Mouse (Mus musculus) midbrain, embryonic 14.5 days (tissue): ENCODE data around the gene Polr2m. TPM values are rescaled to one million over a fixed set of nuclear protein-coding genes. Genes with fewer than 3 reads are reported as not detected.

Experiments
- ATAC-seq: fragments of 200-750 bp; cut with Nextera tagmentation; 2 replicates; pipeline ENCODE4 v1.8.0; 2017; ENCODE audit warnings: moderate number of reproducible peaks, moderate library complexity; ENCODE audit not compliant: low FRiP score, low TSS enrichment
- DNase-seq: peaks from one replicate; pipeline ENCODE4 v3.0.0-alpha.2; 2015
- H3K27ac ChIP-seq: fragments of 300-500 bp; sonication (generic); replicated peaks from 2 replicates; pipeline ENCODE4 v1.5.1; 2014; ENCODE audit warnings: mild to moderate bottlenecking, low read depth, low read length, moderate library complexity
- H3K27me3 ChIP-seq: fragments of 300-500 bp; sonication (generic); 2 replicates; pipeline ENCODE4 v1.6.1; 2014; ENCODE audit warnings: low read length, control low read depth, mixed read lengths; ENCODE audit not compliant: control insufficient read depth, insufficient read depth
- H3K36me3 ChIP-seq: fragments of 300-500 bp; sonication (generic); 2 replicates; pipeline ENCODE4 v1.6.1; 2014; ENCODE audit warnings: low read length, control low read depth; ENCODE audit not compliant: control insufficient read depth, insufficient read depth
- H3K4me1 ChIP-seq: fragments of 300-500 bp; sonication (generic); 2 replicates; pipeline ENCODE4 v1.6.1; 2014; ENCODE audit warnings: mild to moderate bottlenecking, antibody characterized with exemption, low read length, control low read depth; ENCODE audit not compliant: control insufficient read depth, insufficient read depth
- H3K4me2 ChIP-seq: fragments of 300-500 bp; sonication (generic); 2 replicates; pipeline ENCODE4 v1.6.1; 2014; ENCODE audit warnings: mild to moderate bottlenecking, low read length, moderate library complexity
- H3K4me3 ChIP-seq: fragments of 300-500 bp; sonication (generic); replicated peaks from 2 replicates; pipeline ENCODE4 v1.5.1; 2014; ENCODE audit warnings: low read depth, low read length
- H3K9ac ChIP-seq: fragments of 300-500 bp; sonication (generic); replicated peaks from 2 replicates; pipeline ENCODE4 v1.6.1; 2014; ENCODE audit warnings: mild to moderate bottlenecking, low read length, moderate library complexity
- H3K9me3 ChIP-seq: fragments of 300-500 bp; sonication (generic); 2 replicates; pipeline ENCODE4 v1.6.1; 2016; ENCODE audit warnings: low read length, control low read depth, mixed read lengths; ENCODE audit not compliant: control insufficient read depth
- WGBS: fragments of 180-500 bp; shearing (Covaris S2); extraction: QIAGEN DNeasy Blood & Tissue Kit; methylation state at CpG from one replicate; pipeline ENCODE4 v1.1.7; 2014; 5-methylcytosine and 5-hydroxymethylcytosine counted together
- polyA plus RNA-seq: library from polyadenylated mRNA; unstranded; fragments of >200 nt; fragmentation: Nextera tagmentation; extraction: Ambion mirVana; gene quantifications from 2 replicates; pipeline ENCODE4 v1.2.1, GENCODE M21; 2014

Gene Polr2m
- 225 and 305 TPM in 2 replicates for polyA plus RNA-seq

DNA sequence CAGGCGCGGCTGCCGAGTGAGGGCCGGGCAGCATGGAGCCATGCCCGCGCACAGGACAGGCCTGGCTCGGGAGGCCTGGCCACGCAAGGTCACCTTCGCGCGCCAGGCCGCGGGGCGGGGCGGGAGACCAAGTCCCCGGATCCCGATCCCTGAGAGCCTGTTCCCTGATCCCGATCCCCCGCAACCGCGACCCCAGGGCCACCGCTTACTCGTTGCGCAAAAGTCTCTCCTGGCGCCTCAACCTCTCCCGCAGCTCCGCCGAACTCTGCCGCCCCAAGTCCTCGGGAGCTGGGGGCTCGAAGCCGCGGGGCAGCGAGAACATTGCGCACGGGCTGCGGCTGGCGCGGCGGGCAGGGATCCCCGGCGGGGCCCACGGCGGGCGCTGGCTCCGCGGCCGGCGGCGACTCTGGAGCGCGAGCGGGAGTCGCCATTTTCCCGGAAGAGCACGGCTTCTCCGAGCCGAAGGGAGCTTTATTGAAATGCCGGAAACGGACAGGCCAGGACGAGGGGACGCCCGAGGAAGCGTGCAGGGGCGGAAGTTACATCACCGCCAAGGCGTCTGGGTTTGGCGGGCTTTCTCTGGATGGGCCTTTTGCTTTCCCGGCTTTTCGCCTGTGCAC is at the start of gene Polr2m:
Gene Polr2m (minus strand): TSS at position 461 of the 620 bp plus-strand sequence.
- H3K27ac ChIP-seq: peak within 1 kb of the TSS; percentile 89
- peaks cover 30% of the 10 kb centered on the region for H3K36me3 ChIP-seq
- no peaks in the 10 kb centered on the region for H3K9me3 ChIP-seq
- H3K4me2 ChIP-seq: peak within 1 kb of the TSS; percentile 78
- H3K4me1 ChIP-seq: peaks cover 11% of the 10 kb centered on the region
- under 1% methylated on average over 70 of the region's 70 CpGs for WGBS
- DNase-seq (peak; percentile 98), ATAC-seq (peak; percentile 97)
- H3K4me3 ChIP-seq: peak within 1 kb of the TSS; percentile 99
- H3K27me3 ChIP-seq: no peaks in the 10 kb centered on the region
- peak within 1 kb of the TSS; percentile 99 for H3K9ac ChIP-seq

DNA sequence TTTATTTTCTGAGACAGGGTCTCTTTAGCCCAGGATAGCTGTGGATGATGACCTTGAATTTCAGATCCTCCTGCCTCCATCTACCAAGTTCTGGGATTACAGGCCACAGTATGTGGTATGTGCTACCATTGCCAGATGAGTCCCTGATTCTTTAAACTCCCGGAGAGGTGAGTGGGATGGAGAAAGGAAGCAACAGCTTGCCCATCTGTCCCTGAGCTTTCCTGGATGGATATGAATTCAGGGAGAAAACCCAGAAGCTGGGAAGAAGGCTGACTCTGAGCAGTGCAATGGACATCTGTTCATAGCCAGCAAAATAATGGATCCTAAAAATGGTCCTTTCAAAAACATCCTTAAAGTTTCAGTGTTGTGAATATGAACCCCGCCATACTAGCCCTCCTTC is 49.3 kb upstream of the Polr2m start:
- Histone ChIP-seq H3K27ac (no peak overlapping the region), H3K9ac (no peak overlapping the region), H3K27me3 (no peaks in the 10 kb centered on the region), H3K4me2 (no peak overlapping the region), H3K9me3 (no peaks in the 10 kb centered on the region), H3K4me3 (no peak overlapping the region), H3K4me1 (no peaks in the 10 kb centered on the region), H3K36me3 (no peaks in the 10 kb centered on the region)
- ATAC-seq: no peak
- WGBS: 82% methylated on average over 2 of the region's 2 CpGs
- no peak for DNase-seq

DNA sequence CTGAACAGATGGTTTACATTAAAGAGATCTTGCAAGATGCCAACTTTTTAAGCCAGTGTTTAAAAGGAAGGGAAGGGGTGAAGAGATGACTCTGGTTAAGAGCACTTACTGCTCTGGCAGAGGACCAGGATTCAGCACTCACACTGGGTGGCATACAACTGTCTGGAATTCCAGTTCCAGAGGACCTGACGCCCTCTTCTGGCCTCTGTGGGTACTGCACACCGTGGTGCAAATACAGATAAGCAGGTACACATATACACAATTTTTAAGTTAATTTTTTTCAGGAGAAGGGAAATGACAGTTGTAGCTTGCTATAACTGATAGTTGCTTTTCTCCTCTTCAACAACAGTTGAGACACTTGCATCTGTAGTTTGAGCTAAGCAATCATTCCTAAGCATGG is 44.2 kb upstream of the Polr2m start:
- Histone ChIP-seq H3K4me3 (no peak overlapping the region), H3K27me3 (no peaks in the 10 kb centered on the region), H3K4me2 (no peak overlapping the region), H3K9me3 (no peaks in the 10 kb centered on the region), H3K4me1 (no peaks in the 10 kb centered on the region), H3K36me3 (no peaks in the 10 kb centered on the region), H3K27ac (no peak overlapping the region), H3K9ac (no peak overlapping the region)
- 67% methylated on average over 2 of the region's 2 CpGs for WGBS
- no peak for DNase-seq
- ATAC-seq: no peak

DNA sequence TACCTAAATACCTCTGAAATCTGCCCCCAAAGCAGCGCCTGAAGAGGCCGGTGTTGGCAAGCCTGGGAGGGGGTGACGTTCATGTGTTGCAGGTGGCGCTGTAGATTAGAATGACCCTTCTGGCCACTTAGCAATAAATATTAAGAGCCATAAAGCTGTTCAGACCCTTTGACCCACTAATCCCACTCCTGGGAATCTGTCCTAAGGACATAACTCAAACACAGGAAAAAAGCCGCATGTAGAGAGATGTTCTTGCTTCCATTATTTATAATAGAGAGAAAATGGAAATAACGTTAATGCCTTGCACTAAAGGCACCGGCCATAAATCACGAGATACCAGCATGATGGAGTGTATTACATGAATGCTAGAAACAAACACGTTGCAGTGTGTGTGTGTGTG is 41.7 kb upstream of the Polr2m start:
- H3K9ac ChIP-seq: no peak overlapping the region
- no peak overlapping the region for H3K27ac ChIP-seq
- no peaks in the 10 kb centered on the region for H3K27me3 ChIP-seq
- DNase-seq: peak; percentile 4
- ATAC-seq: no peak
- H3K36me3 ChIP-seq: no peaks in the 10 kb centered on the region
- H3K4me2 ChIP-seq: no peak overlapping the region
- WGBS: 71% methylated on average over 9 of the region's 9 CpGs
- no peaks in the 10 kb centered on the region for H3K4me1 ChIP-seq
- H3K4me3 ChIP-seq: no peak overlapping the region
- H3K9me3 ChIP-seq: no peaks in the 10 kb centered on the region

DNA sequence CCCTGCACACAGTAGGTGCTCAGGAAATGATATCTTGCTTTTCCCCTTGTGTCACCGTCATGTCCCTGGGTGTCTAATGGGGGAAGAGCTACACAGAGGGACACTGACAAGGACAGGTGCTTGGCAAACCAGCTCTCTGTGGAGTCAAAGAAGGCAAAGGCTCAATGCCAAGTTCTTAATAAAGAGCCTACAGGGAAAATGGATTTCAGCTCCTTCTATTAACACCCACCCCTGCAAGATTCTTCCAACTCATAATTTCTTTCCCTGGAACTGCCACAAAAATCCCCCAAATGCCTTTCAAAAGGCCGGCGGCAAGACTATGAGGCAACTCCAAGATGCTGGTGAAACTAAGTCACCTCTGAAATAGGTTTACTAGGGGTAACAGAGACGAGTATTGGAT is 38.2 kb upstream of the Polr2m start:
- DNase-seq (no peak), ATAC-seq (no peak)
- H3K36me3 ChIP-seq: no peaks in the 10 kb centered on the region
- no peak overlapping the region for H3K4me2 ChIP-seq
- H3K4me1 ChIP-seq: no peaks in the 10 kb centered on the region
- H3K9ac ChIP-seq: no peak overlapping the region
- no peaks in the 10 kb centered on the region for H3K27me3 ChIP-seq
- H3K4me3 ChIP-seq: no peak overlapping the region
- WGBS: 91% methylated on average over 4 of the region's 4 CpGs
- H3K9me3 ChIP-seq: no peaks in the 10 kb centered on the region
- H3K27ac ChIP-seq: no peak overlapping the region

DNA sequence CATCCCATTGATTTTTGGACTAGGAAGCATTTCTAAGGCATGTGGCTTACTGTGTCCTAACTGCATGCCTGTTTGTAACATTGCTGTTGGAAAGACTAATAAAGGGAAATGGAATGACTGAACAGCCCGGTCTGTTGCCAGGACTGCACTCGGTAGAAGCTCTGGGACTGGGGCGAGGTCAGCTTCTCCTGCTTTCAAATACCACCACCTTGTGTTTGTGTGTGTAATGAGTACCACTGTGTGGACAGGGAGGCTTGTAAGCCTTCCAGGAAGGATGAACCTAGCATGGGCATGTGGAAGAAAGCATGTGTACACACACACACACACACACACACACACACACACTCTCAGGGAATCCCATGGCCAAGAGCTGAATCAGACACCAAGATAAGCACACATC is 34.1 kb upstream of the Polr2m start:
- H3K9ac ChIP-seq: no peak overlapping the region
- DNase-seq (no peak), ATAC-seq (no peak)
- WGBS: 74% methylated on average over 3 of the region's 3 CpGs
- H3K27ac ChIP-seq: no peak overlapping the region
- no peak overlapping the region for H3K4me3 ChIP-seq
- H3K36me3 ChIP-seq: no peaks in the 10 kb centered on the region
- no peaks in the 10 kb centered on the region for H3K4me1 ChIP-seq
- H3K4me2 ChIP-seq: no peak overlapping the region
- H3K9me3 ChIP-seq: no peaks in the 10 kb centered on the region
- no peaks in the 10 kb centered on the region for H3K27me3 ChIP-seq

DNA sequence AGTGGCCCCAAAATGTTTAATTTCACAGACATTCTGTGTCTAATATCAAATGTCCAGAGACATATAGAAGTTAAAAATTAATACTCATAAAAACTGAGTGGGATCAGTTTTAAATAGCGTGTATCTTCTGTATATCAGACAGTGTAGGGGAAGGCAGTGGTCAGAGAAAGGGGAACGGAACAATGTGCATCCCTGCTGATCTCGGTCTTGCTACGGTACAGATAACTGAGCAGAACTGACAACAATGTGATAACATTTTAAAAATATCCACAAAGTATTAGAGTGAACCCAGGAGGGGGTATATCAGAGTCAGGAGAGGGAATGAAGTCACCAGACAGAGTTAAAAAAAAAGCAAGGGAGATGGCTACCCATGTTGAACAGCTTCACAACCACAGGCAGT is 31.8 kb upstream of the Polr2m start:
- WGBS: 85% methylated on average over 4 of the region's 4 CpGs
- Histone ChIP-seq H3K4me2 (no peak overlapping the region), H3K9me3 (no peaks in the 10 kb centered on the region), H3K36me3 (no peaks in the 10 kb centered on the region), H3K27ac (no peak overlapping the region), H3K4me3 (no peak overlapping the region), H3K4me1 (no peaks in the 10 kb centered on the region), H3K9ac (no peak overlapping the region), H3K27me3 (no peaks in the 10 kb centered on the region)
- ATAC-seq: no peak
- no peak for DNase-seq

DNA sequence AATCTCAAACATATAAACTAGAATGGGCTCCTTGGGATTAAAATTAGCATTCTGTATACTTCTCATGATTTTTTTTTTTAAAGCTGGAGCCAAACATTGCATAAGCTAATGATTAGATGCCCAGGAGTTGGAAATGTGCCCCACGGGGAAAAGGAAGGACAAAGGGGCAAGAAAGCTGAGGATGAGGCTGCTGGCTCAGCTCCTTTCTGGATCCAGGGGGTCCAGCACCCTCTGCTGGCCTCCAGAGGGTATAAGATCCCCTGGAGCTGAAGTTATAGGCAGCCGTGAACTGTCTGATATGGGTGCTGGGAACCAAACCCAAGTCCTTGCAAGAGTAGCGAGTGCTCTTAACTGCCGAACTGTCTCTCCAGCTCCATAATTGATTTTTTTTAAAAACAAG is 30.1 kb upstream of the Polr2m start:
- H3K4me1 ChIP-seq: no peaks in the 10 kb centered on the region
- DNase-seq: no peak
- no peak overlapping the region for H3K9ac ChIP-seq
- H3K36me3 ChIP-seq: no peaks in the 10 kb centered on the region
- ATAC-seq: no peak
- no peak overlapping the region for H3K27ac ChIP-seq
- no peak overlapping the region for H3K4me2 ChIP-seq
- H3K9me3 ChIP-seq: no peaks in the 10 kb centered on the region
- no peaks in the 10 kb centered on the region for H3K27me3 ChIP-seq
- 90% methylated on average over 4 of the region's 4 CpGs for WGBS
- H3K4me3 ChIP-seq: no peak overlapping the region

DNA sequence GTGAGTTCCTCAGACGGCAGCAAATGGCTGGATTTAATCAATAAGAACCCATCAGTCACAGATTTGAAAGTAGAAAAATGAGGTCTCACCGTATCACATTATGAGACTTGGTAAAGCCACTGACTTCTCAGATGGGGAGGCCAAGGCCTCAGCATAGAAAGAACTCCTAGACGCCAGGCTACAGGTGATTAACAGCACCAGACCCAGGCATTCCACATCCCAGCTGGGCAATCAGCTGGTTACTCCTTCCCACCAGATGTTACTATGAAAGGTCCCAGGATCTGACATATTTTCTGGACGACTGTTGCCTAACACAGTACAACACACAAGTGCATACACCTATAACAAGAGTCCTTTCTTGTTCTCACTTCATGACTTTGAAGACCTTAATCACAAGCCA is 27.8 kb upstream of the Polr2m start:
- ATAC-seq (no peak), DNase-seq (no peak)
- Histone ChIP-seq H3K9me3 (no peaks in the 10 kb centered on the region), H3K4me2 (no peak overlapping the region), H3K4me3 (no peak overlapping the region), H3K27ac (no peak overlapping the region), H3K27me3 (no peaks in the 10 kb centered on the region), H3K36me3 (no peaks in the 10 kb centered on the region), H3K9ac (no peak overlapping the region), H3K4me1 (no peaks in the 10 kb centered on the region)
- 88% methylated on average over 4 of the region's 4 CpGs for whole genome bisulfite sequencing
